Mouse (Mus musculus) lung, adult 2 months (tissue): ENCODE measurements around the gene U2af2. TPM values are rescaled to one million over a fixed set of nuclear protein-coding genes. Genes with fewer than 3 reads are reported as not detected.

Experiments
- DNase-seq: peaks from one replicate; pipeline ENCODE4 v3.0.0; 2022
- H3K4me1 ChIP-seq: fragments of 200-500 bp; 2 replicates; pipeline ENCODE4 v1.6.1; 2011; ENCODE audit warnings: low read length; ENCODE audit not compliant: control insufficient read depth, insufficient read depth
- H3K4me3 ChIP-seq: fragments of 200-500 bp; replicated peaks from 2 replicates; pipeline ENCODE3; 2011; ENCODE audit warnings: low read depth, mild to moderate bottlenecking, control low read depth, low read length; ENCODE audit errors: extremely low read depth
- CTCF ChIP-seq: fragments of 200-500 bp; IDR thresholded peaks from 2 replicates; pipeline ENCODE4 v1.5.1; 2011; ENCODE audit warnings: mild to moderate bottlenecking, low read length, control low read depth; ENCODE audit not compliant: insufficient read depth
- POLR2A ChIP-seq: fragments of 200-500 bp; IDR thresholded peaks from 2 replicates; pipeline ENCODE4 v1.6.1; 2011; ENCODE audit warnings: low read depth, mild to moderate bottlenecking, control low read depth, low read length, borderline replicate concordance; ENCODE audit errors: extremely low read depth
- WGBS: fragments of 180-500 bp; shearing (Covaris S2); methylation state at CpG from one replicate; pipeline ENCODE4 v1.1.7; 2018; 5-methylcytosine and 5-hydroxymethylcytosine counted together
- polyA plus RNA-seq: library from polyadenylated mRNA; depleted of rRNA; stranded (reverse); fragments of >200 nt; gene quantifications from 2 replicates; pipeline ENCODE4 v1.2.3, GENCODE M21; 2012

Gene U2af2
- polyA plus RNA-seq, 1 experiment, result 189 TPM

GRCm38 (mm10) chr7:5083325-5084105, 21.6 kb downstream of the U2af2 start:
- WGBS, result 72% methylated on average over 18 of the region's 18 CpGs
- peaks cover 6% of the 10 kb centered on the region; the same call in 1 of the 2 replicates for H3K4me1 ChIP-seq
- DNase-seq, result no peak
- no peak for TF ChIP-seq POLR2A
- no peak overlapping the region for H3K4me3 ChIP-seq

GRCm38 (mm10) chr7:5085512-5085911, 23.6 kb downstream of the U2af2 start:
- TF ChIP-seq CTCF, result no peak
- TF ChIP-seq POLR2A, result no peak
- no peak for DNase-seq
- WGBS, result 83% methylated on average over 1 of the region's 1 CpGs
- peaks cover 6% of the 10 kb centered on the region; the same call in 1 of the 2 replicates for H3K4me1 ChIP-seq
- no peak overlapping the region for H3K4me3 ChIP-seq

- no peak for TF ChIP-seq CTCF
- no peak for TF ChIP-seq POLR2A
- no peak for DNase-seq
- 77% methylated on average over 5 of the region's 5 CpGs for WGBS
- peaks cover 4% of the 10 kb centered on the region; the same call in 1 of the 2 replicates for H3K4me1 ChIP-seq
- H3K4me3 ChIP-seq, result no peak overlapping the region
These were observed 25.0 kb downstream of the U2af2 start for GRCm38 (mm10) chr7:5086921-5087440.

GRCm38 (mm10) chr7:5087886-5088285, 25.9 kb downstream of the U2af2 start:
- no peak overlapping the region for H3K4me3 ChIP-seq
- WGBS, result 75% methylated on average over 4 of the region's 4 CpGs
- TF ChIP-seq POLR2A (no peak), CTCF (no peak)
- H3K4me1 ChIP-seq, result peaks cover 2% of the 10 kb centered on the region; the same call in 1 of the 2 replicates
- no peak for DNase-seq

GRCm38 (mm10) chr7:5089853-5090252, 27.9 kb downstream of the U2af2 start:
- WGBS, result 91% methylated on average over 15 of the region's 15 CpGs
- TF ChIP-seq POLR2A, result no peak
- no peak for TF ChIP-seq CTCF
- no peak for DNase-seq

GRCm38 (mm10) chr7:5091008-5091728, 29.2 kb downstream of the U2af2 start:
- Histone ChIP-seq H3K4me1 (no peaks in the 10 kb centered on the region), H3K4me3 (no peak overlapping the region)
- 87% methylated on average over 15 of the region's 15 CpGs for WGBS
- TF ChIP-seq CTCF, result no peak
- TF ChIP-seq POLR2A, result no peak
- no peak for DNase-seq

More at GRCm38 (mm10) chr7:5089853-5090252, 27.9 kb downstream of the U2af2 start:
- no peak overlapping the region for H3K4me3 ChIP-seq
- H3K4me1 ChIP-seq, result peaks cover 2% of the 10 kb centered on the region; the same call in 1 of the 2 replicates

GRCm38 (mm10) chr7:5092381-5092780, 30.4 kb downstream of the U2af2 start:
- no peaks in the 10 kb centered on the region for H3K4me1 ChIP-seq
- DNase-seq, result peak; percentile 1
- TF ChIP-seq CTCF (no peak), POLR2A (no peak)
- 74% methylated on average over 6 of the region's 6 CpGs for WGBS
- no peak overlapping the region for H3K4me3 ChIP-seq

- 78% methylated on average over 21 of the region's 21 CpGs for WGBS
- DNase-seq, result peak; percentile 1
These were observed 31.0 kb downstream of the U2af2 start for GRCm38 (mm10) chr7:5092831-5093510.

GRCm38 (mm10) chr7:5098769-5099168, 36.8 kb downstream of the U2af2 start:
- no peak overlapping the region for H3K4me3 ChIP-seq
- H3K4me1 ChIP-seq, result no peaks in the 10 kb centered on the region
- DNase-seq, result no peak
- WGBS, result 89% methylated on average over 5 of the region's 5 CpGs
- TF ChIP-seq CTCF (no peak), POLR2A (no peak)

More at GRCm38 (mm10) chr7:5092831-5093510, 31.0 kb downstream of the U2af2 start:
- H3K4me1 ChIP-seq, result no peaks in the 10 kb centered on the region
- no peak for TF ChIP-seq CTCF
- no peak for TF ChIP-seq POLR2A
- H3K4me3 ChIP-seq, result no peak overlapping the region
